Mouse (Mus musculus) lung, embryonic 16.5 days (tissue): ENCODE results near the gene Tmc2. TPM values are rescaled to one million over a fixed set of nuclear protein-coding genes. Genes with fewer than 3 reads are reported as not detected.

ENCODE experiments used
- ATAC-seq: fragments of 200-750 bp; cut with Nextera tagmentation; 2 replicates; pipeline ENCODE4 v1.8.0; 2017; ENCODE audit warnings: low read depth, mild to moderate bottlenecking, moderate library complexity
- H3K27ac ChIP-seq: fragments of 300-500 bp; sonication (generic); 2 replicates; pipeline ENCODE4 v1.5.1; 2014; ENCODE audit warnings: mild to moderate bottlenecking, control low read depth, low read length
- H3K27me3 ChIP-seq: fragments of 300-500 bp; sonication (generic); 2 replicates; pipeline ENCODE4 v1.6.1; 2014; ENCODE audit warnings: low read depth, low read length, mixed read lengths; ENCODE audit not compliant: control insufficient read depth, insufficient read depth
- H3K36me3 ChIP-seq: fragments of 300-500 bp; sonication (generic); 2 replicates; pipeline ENCODE4 v1.6.1; 2014; ENCODE audit warnings: low read length; ENCODE audit not compliant: control insufficient read depth, insufficient read depth
- H3K4me1 ChIP-seq: fragments of 300-500 bp; sonication (generic); replicated peaks from 2 replicates; pipeline ENCODE4 v1.6.1; 2014; ENCODE audit warnings: low read length, mixed read lengths; ENCODE audit not compliant: control insufficient read depth, insufficient read depth
- H3K4me2 ChIP-seq: fragments of 300-500 bp; sonication (generic); 2 replicates; pipeline ENCODE4 v1.6.1; 2014; ENCODE audit warnings: low read depth, low read length, control low read depth
- H3K4me3 ChIP-seq: fragments of 300-500 bp; sonication (generic); 2 replicates; pipeline ENCODE4 v1.5.1; 2014; ENCODE audit warnings: mild to moderate bottlenecking, low read length, control low read depth
- H3K9ac ChIP-seq: fragments of 300-500 bp; sonication (generic); 2 replicates; pipeline ENCODE4 v1.6.1; 2014; ENCODE audit warnings: low read length, control low read depth
- H3K9me3 ChIP-seq: fragments of 300-500 bp; sonication (generic); 2 replicates; pipeline ENCODE4 v1.6.1; 2016; ENCODE audit warnings: low read length; ENCODE audit not compliant: control insufficient read depth
- WGBS: fragments of 180-500 bp; shearing (Covaris S2); extraction: QIAGEN DNeasy Blood & Tissue Kit; methylation state at CpG from one replicate; pipeline ENCODE4 v1.1.7; 2014; 5-methylcytosine and 5-hydroxymethylcytosine counted together
- polyA plus RNA-seq: library from polyadenylated mRNA; unstranded; fragments of >200 nt; fragmentation: Nextera tagmentation; extraction: Ambion mirVana; gene quantifications from 2 replicates; pipeline ENCODE4 v1.2.1, GENCODE M21; 2015

Tmc2 gene
- polyA plus RNA-seq = not detected in 2 replicates

- Histone ChIP-seq H3K27me3 (no peaks in the 10 kb centered on the region), H3K4me3 (no peak within 1 kb of the TSS), H3K9me3 (no peaks in the 10 kb centered on the region; the same call in 1 of the 2 replicates), H3K4me2 (no peak within 1 kb of the TSS), H3K36me3 (no peaks in the 10 kb centered on the region), H3K27ac (no peak within 1 kb of the TSS), H3K9ac (no peak within 1 kb of the TSS), H3K4me1 (no peaks in the 10 kb centered on the region)
- WGBS = 93% methylated on average over 16 of the region's 16 CpGs
- ATAC-seq = no peak
Measured at GRCm38 (mm10) chr2:130194894-130195293, at the start of gene Tmc2. Gene Tmc2, plus strand, starts transcription at chr2:130195194.

GRCm38 (mm10) chr2:130146089-130146668 is 48.8 kb upstream of the Tmc2 start:
- no peaks in the 10 kb centered on the region for H3K36me3 ChIP-seq
- no peaks in the 10 kb centered on the region for H3K27me3 ChIP-seq
- no peak overlapping the region for H3K27ac ChIP-seq
- no peak overlapping the region for H3K4me2 ChIP-seq
- no peak for ATAC-seq
- no peak overlapping the region for H3K9ac ChIP-seq
- no peak overlapping the region for H3K4me3 ChIP-seq
- 67% methylated on average over 5 of the region's 5 CpGs for WGBS
- no peaks in the 10 kb centered on the region for H3K4me1 ChIP-seq
- H3K9me3 ChIP-seq = no peaks in the 10 kb centered on the region

DNA sequence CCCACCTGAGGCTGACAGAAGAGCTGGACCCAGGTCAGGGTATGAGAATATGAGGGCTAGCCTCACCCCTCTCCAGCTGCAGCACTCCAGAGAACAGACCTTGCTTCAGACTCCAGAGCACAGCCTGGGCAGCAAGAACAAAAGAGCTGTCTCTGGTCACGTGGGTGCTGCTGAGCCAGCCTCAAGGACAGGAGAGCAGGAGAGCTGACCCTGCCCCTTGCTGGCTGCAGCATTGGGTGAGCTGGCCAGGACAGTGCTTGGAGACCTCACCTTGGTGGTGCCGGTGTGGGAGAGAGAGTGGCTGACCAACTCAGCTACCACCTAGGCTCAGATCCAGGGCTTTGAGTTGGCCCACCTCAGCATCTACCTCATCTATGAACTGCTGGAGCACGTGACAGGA is 39.8 kb upstream of the Tmc2 start:
- no peak for ATAC-seq
- 73% methylated on average over 3 of the region's 3 CpGs for WGBS
- H3K36me3 ChIP-seq = no peaks in the 10 kb centered on the region
- H3K27me3 ChIP-seq = no peaks in the 10 kb centered on the region
- H3K9ac ChIP-seq = no peak overlapping the region
- no peak overlapping the region for H3K27ac ChIP-seq
- H3K4me3 ChIP-seq = no peak overlapping the region
- no peak overlapping the region for H3K4me2 ChIP-seq
- H3K4me1 ChIP-seq = no peaks in the 10 kb centered on the region
- no peaks in the 10 kb centered on the region for H3K9me3 ChIP-seq

GRCm38 (mm10) chr2:130155851-130156250 is 39.1 kb upstream of the Tmc2 start:
- Histone ChIP-seq H3K4me2 (no peak overlapping the region), H3K36me3 (no peaks in the 10 kb centered on the region)
- no peak for ATAC-seq

DNA sequence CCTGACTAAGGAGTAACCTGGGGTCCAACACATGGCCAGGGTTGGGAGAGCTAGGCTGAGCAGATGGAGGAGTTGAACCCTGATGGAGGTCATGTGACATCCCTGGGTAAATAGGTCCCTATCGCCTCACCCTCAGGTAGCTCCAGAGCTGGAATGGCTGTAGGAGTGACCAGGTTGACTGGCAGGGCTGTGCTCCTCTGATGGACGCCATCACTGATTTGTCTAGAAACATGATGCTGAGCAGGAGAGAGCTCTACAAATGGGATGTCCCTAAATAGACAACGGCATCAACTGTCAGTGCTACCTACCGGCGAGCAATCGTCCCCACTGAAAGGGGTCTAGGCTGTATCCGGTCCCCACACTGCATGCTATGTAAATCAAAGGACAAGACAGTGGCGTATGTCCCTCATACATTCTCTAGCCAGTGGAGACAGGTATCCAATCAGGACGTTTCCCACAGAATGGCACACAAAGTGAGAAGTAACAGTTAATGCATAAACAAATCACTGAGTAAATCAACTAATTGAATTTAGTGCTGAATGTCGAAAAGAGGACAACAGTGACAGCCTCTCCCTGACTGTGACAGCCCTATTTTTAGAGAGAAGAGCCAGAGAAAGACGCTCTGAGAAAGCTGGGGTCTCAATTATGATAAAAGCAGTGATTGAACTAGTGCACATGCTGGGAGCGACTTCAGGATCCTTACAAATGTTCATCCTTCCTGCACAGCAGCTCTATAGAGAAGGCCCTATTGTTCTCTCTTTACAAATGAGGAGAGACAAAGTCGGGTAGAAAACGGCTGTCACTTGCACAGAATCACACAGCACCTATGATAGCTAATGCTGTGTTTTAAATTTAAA is 37.5 kb upstream of the Tmc2 start:
- 63% methylated on average over 14 of the region's 14 CpGs for WGBS
- Histone ChIP-seq H3K27me3 (no peaks in the 10 kb centered on the region), H3K9me3 (no peaks in the 10 kb centered on the region), H3K27ac (no peak overlapping the region), H3K4me3 (no peak overlapping the region), H3K4me1 (no peaks in the 10 kb centered on the region), H3K4me2 (no peak overlapping the region), H3K9ac (no peak overlapping the region), H3K36me3 (no peaks in the 10 kb centered on the region)
- no peak for ATAC-seq

More at GRCm38 (mm10) chr2:130155851-130156250, 39.1 kb upstream of the Tmc2 start:
- Histone ChIP-seq H3K4me3 (no peak overlapping the region), H3K4me1 (no peaks in the 10 kb centered on the region), H3K27me3 (no peaks in the 10 kb centered on the region), H3K9me3 (no peaks in the 10 kb centered on the region), H3K27ac (no peak overlapping the region), H3K9ac (no peak overlapping the region)

DNA sequence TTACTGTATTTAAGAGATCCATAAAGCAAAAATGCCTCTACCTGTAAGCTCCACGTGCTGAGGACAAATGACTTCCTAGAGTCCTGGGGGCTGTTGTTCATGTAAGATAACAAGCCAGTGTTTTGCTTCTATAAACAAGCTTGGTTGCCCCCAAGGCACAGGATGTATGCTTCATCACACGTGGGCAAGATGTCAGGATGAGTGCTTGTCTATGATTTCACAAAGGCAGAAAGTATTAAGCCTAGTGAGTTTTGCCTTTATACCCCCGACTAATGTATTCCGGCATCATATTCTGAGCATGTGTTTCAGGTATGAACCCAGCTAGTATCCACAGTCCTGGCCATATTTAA is 36.9 kb upstream of the Tmc2 start:
- no peak overlapping the region for H3K4me3 ChIP-seq
- no peak for ATAC-seq
- no peak overlapping the region for H3K4me2 ChIP-seq
- H3K9me3 ChIP-seq = no peaks in the 10 kb centered on the region
- no peaks in the 10 kb centered on the region for H3K27me3 ChIP-seq
- no peak overlapping the region for H3K27ac ChIP-seq
- no peak overlapping the region for H3K9ac ChIP-seq
- peaks cover 2% of the 10 kb centered on the region; the same call in 1 of the 2 replicates for H3K36me3 ChIP-seq
- WGBS = 49% methylated on average over 4 of the region's 4 CpGs
- no peaks in the 10 kb centered on the region for H3K4me1 ChIP-seq

- Histone ChIP-seq H3K27ac (no peak overlapping the region), H3K4me2 (no peak overlapping the region), H3K9me3 (no peaks in the 10 kb centered on the region), H3K4me3 (no peak overlapping the region), H3K27me3 (no peaks in the 10 kb centered on the region), H3K9ac (no peak overlapping the region), H3K36me3 (peaks cover 2% of the 10 kb centered on the region), H3K4me1 (no peaks in the 10 kb centered on the region)
- 72% methylated on average over 5 of the region's 5 CpGs for WGBS
- no peak for ATAC-seq
Measured at GRCm38 (mm10) chr2:130162701-130163100, 32.3 kb upstream of the Tmc2 start.

DNA sequence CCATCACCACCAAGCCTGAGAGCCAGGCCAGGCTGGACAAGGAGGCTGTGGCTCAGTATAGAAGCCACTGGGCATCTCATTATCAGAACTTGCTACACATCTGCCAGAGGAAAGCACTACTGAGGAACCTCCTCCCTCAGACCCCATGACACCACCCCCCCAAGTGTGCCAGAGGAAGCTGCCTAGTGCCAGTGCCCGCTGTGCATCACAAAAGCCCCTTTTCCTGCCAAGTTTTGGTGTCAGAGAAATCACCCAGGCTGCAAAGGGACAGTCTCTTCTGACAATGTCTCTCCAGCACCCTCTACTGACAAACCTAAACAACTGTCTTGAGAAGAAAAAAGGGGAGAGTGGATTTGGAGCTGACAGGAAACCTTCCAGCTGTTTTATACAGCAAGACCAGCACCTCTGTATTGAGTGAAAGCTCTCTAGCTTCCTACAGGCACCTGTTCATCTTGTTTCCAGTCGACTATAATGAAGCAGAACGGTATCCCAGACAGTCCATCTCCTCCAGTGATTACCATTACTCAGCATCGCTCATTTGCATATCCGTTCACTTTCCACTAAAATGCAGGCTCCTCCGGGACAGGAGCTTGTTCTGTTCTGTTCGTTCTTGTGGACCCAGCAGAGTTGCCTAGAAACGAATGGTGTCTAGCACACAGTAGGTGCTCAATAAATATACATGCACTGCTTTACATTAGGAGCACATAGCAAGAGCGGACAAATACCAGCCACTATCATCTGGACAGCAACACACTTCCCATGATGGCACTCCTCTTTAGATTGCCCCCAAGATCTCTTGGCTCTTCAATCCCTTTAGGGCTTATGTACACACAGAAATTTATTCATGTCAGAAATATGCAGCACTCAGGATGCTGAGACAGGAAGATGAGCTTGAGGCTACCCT is 28.4 kb upstream of the Tmc2 start:
- Histone ChIP-seq H3K36me3 (peaks cover 19% of the 10 kb centered on the region), H3K4me1 (no peaks in the 10 kb centered on the region), H3K27ac (no peak overlapping the region), H3K4me3 (no peak overlapping the region), H3K27me3 (no peaks in the 10 kb centered on the region), H3K9ac (no peak overlapping the region), H3K9me3 (no peaks in the 10 kb centered on the region), H3K4me2 (no peak overlapping the region)
- 65% methylated on average over 9 of the region's 9 CpGs for WGBS
- ATAC-seq = peak; percentile 28

- ATAC-seq = no peak
- Histone ChIP-seq H3K9me3 (no peaks in the 10 kb centered on the region), H3K4me1 (no peaks in the 10 kb centered on the region), H3K9ac (no peak overlapping the region), H3K27ac (no peak overlapping the region), H3K4me3 (no peak overlapping the region), H3K4me2 (no peak overlapping the region), H3K27me3 (no peaks in the 10 kb centered on the region), H3K36me3 (peaks cover 32% of the 10 kb centered on the region)
- 50% methylated on average over 3 of the region's 3 CpGs for WGBS
Measured at GRCm38 (mm10) chr2:130167861-130168260, 27.1 kb upstream of the Tmc2 start.
